Mouse (Mus musculus): ENCODE measurements around the gene Rpp38.

- TF ChIP-seq POLR2A (IDR thresholded peaks at IDR 0.05; ENCODE audit: control insufficient read depth, low read depth, low read length), result peak; percentile 80
- TF ChIP-seq CTCF (IDR thresholded peaks at IDR 0.05; ENCODE audit: control insufficient read depth, insufficient read depth, insufficient replicate concordance, low read depth, low read length), result no peak
These were observed 48.6 kb downstream of the Rpp38 start, which contains the start of gene Nmt2 for GRCm38 (mm10) chr2:3283602-3284472.

All from testis, adult 2 months (tissue).